Mouse (Mus musculus): ENCODE data around the gene Ccdc74a. TPM values are rescaled to one million over a fixed set of nuclear protein-coding genes. Genes with fewer than 3 reads are reported as not detected.
A peak's percentile ranks its signal among the peaks of the same experiment; 100 is the strongest.

Ccdc74a gene
- polyA plus RNA-seq, 1 experiment from 2014 or later, result 4.8 TPM

- Histone ChIP-seq H3K4me3 (ENCODE audit: low read depth, low read length) (no peak overlapping the region), H3K36me3 (ENCODE audit: control insufficient read depth, insufficient read depth, low read length) (no peaks in the 10 kb centered on the region), H3K9ac (ENCODE audit: low read length) (no peak overlapping the region), H3K27me3 (ENCODE audit: control insufficient read depth, insufficient read depth, low read length) (no peaks in the 10 kb centered on the region), H3K9me3 (ENCODE audit: control insufficient read depth, low read length) (no peaks in the 10 kb centered on the region), H3K4me2 (replicated peaks; ENCODE audit: low read depth) (no peak overlapping the region), H3K27ac (replicated peaks) (no peak overlapping the region), H3K4me1 (replicated peaks; ENCODE audit: control insufficient read depth, insufficient read depth) (no peaks in the 10 kb centered on the region)
- ATAC-seq (ENCODE audit: low FRiP score, low TSS enrichment) (no peak), DNase-seq (ENCODE audit: low spot score) (no peak)
- no peak for TF ChIP-seq CTCF (IDR thresholded peaks at IDR 0.05; ENCODE audit: low read depth)
- 69% methylated on average over 5 of the region's 5 CpGs for WGBS
Observed at GRCm38 (mm10) chr16:17616212-17616611, 30.1 kb upstream of the Ccdc74a start.

GRCm38 (mm10) chr16:17617922-17618565 is 28.2 kb upstream of the Ccdc74a start:
- Histone ChIP-seq H3K27ac (replicated peaks) (no peak overlapping the region), H3K4me3 (ENCODE audit: low read depth, low read length) (no peak overlapping the region), H3K4me1 (replicated peaks; ENCODE audit: control insufficient read depth, insufficient read depth) (no peaks in the 10 kb centered on the region), H3K9me3 (ENCODE audit: control insufficient read depth, low read length) (no peaks in the 10 kb centered on the region), H3K4me2 (replicated peaks; ENCODE audit: low read depth) (no peak overlapping the region), H3K27me3 (ENCODE audit: control insufficient read depth, insufficient read depth, low read length) (no peaks in the 10 kb centered on the region), H3K9ac (ENCODE audit: low read length) (no peak overlapping the region), H3K36me3 (ENCODE audit: control insufficient read depth, insufficient read depth, low read length) (no peaks in the 10 kb centered on the region)
- DNase-seq (ENCODE audit: low spot score) (peak; percentile 81), ATAC-seq (ENCODE audit: low FRiP score, low TSS enrichment) (peak; percentile 73)
- WGBS, result 7% methylated on average over 13 of the region's 13 CpGs
- TF ChIP-seq EP300 (optimal IDR thresholded peaks at IDR 0.05), result no peak
- peak; percentile 83 for TF ChIP-seq CTCF (IDR thresholded peaks at IDR 0.05; ENCODE audit: low read depth)

- H3K4me3 ChIP-seq (ENCODE audit: low read depth, low read length), result peak within 1 kb of the TSS; percentile 98
- H3K27ac ChIP-seq (replicated peaks), result peak within 1 kb of the TSS; percentile 56; the same call in 1 of the 2 replicates
- DNase-seq (ENCODE audit: low spot score), result peak; percentile 90
- 2% methylated on average over 60 of the region's 60 CpGs for WGBS
- H3K9me3 ChIP-seq (ENCODE audit: control insufficient read depth, low read length), result no peaks in the 10 kb centered on the region
- peak; percentile 82 for ATAC-seq (ENCODE audit: low FRiP score, low TSS enrichment)
- H3K4me1 ChIP-seq (replicated peaks; ENCODE audit: control insufficient read depth, insufficient read depth), result no peaks in the 10 kb centered on the region
- peak within 1 kb of the TSS; percentile 91 for H3K9ac ChIP-seq (ENCODE audit: low read length)
- no peaks in the 10 kb centered on the region for H3K27me3 ChIP-seq (ENCODE audit: control insufficient read depth, insufficient read depth, low read length)
- no peak for TF ChIP-seq EP300 (optimal IDR thresholded peaks at IDR 0.05)
- no peak for TF ChIP-seq CTCF (IDR thresholded peaks at IDR 0.05; ENCODE audit: low read depth)
- H3K36me3 ChIP-seq (ENCODE audit: control insufficient read depth, insufficient read depth, low read length), result no peaks in the 10 kb centered on the region
- H3K4me2 ChIP-seq (replicated peaks; ENCODE audit: low read depth), result peak within 1 kb of the TSS; percentile 91
Observed at GRCm38 (mm10) chr16:17619198-17620105, 26.8 kb upstream of the Ccdc74a start, which contains the start of gene Smpd4. Gene Smpd4 (plus strand): TSS chr16:17619354.

GRCm38 (mm10) chr16:17621936-17622335 is 24.3 kb upstream of the Ccdc74a start:
- ATAC-seq (ENCODE audit: low FRiP score, low TSS enrichment) (no peak), DNase-seq (ENCODE audit: low spot score) (no peak)
- Histone ChIP-seq H3K4me3 (ENCODE audit: low read depth, low read length) (no peak overlapping the region), H3K27ac (replicated peaks) (no peak overlapping the region), H3K27me3 (ENCODE audit: control insufficient read depth, insufficient read depth, low read length) (no peaks in the 10 kb centered on the region), H3K9ac (ENCODE audit: low read length) (no peak overlapping the region), H3K9me3 (ENCODE audit: control insufficient read depth, low read length) (no peaks in the 10 kb centered on the region), H3K36me3 (ENCODE audit: control insufficient read depth, insufficient read depth, low read length) (peaks cover 9% of the 10 kb centered on the region), H3K4me2 (replicated peaks; ENCODE audit: low read depth) (no peak overlapping the region), H3K4me1 (replicated peaks; ENCODE audit: control insufficient read depth, insufficient read depth) (no peaks in the 10 kb centered on the region)
- TF ChIP-seq CTCF (IDR thresholded peaks at IDR 0.05; ENCODE audit: low read depth) (no peak), EP300 (optimal IDR thresholded peaks at IDR 0.05) (no peak)
- 79% methylated on average over 1 of the region's 1 CpGs for WGBS

DNA sequence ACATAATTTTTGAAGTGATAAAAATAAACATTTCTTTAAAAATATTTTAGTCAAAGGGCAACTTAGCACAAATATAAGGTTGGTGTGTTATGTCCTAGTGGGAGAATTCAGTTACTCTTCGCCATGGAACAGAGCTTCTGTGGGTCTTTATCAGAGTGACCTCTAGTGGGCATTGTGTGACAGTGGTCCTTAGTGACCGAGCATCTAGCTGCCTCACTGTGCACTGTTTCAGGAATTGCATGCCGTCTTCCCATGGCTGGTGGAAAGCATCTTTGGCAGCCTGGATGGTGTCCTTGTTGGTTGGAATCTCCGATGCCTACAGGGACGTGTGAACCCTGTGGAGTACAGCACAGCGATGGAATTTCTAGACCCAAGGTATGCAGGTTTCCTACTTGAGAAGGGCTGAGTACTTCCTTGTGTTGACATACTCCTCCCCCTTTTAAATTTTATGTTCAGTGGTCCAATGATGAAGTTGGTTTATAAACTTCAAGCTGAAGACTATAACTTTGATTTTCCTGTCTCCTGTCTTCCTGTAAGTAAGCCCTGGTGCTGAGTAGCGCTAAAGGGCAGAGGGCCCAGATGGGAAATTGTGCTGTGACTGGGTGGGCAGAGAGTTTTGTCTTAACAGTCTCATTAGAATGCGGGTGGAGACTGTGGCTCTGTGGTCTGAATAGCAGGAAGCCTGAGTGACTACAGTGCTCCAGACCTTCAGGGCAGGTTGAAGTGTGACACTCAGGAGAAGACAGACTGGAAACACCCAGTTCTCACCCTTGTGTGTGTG is 20.6 kb upstream of the Ccdc74a start:
- DNase-seq (ENCODE audit: low spot score) (no peak), ATAC-seq (ENCODE audit: low FRiP score, low TSS enrichment) (peak; percentile 64)

More for the DNA sequence above, 20.6 kb upstream of the Ccdc74a start:
- Histone ChIP-seq H3K36me3 (ENCODE audit: control insufficient read depth, insufficient read depth, low read length) (peaks cover 25% of the 10 kb centered on the region), H3K4me2 (replicated peaks; ENCODE audit: low read depth) (no peak overlapping the region), H3K9ac (ENCODE audit: low read length) (no peak overlapping the region), H3K4me3 (ENCODE audit: low read depth, low read length) (no peak overlapping the region), H3K4me1 (replicated peaks; ENCODE audit: control insufficient read depth, insufficient read depth) (no peaks in the 10 kb centered on the region), H3K9me3 (ENCODE audit: control insufficient read depth, low read length) (no peaks in the 10 kb centered on the region), H3K27me3 (ENCODE audit: control insufficient read depth, insufficient read depth, low read length) (no peaks in the 10 kb centered on the region), H3K27ac (replicated peaks) (no peak overlapping the region)
- peak; percentile 82 for TF ChIP-seq CTCF (IDR thresholded peaks at IDR 0.05; ENCODE audit: low read depth)
- TF ChIP-seq EP300 (optimal IDR thresholded peaks at IDR 0.05), result no peak
- WGBS, result 67% methylated on average over 8 of the region's 8 CpGs

Measured in stomach, postnatal 0 days (tissue).